17 mouse cellular contexts compared by ENCODE assay signal in the genomic region with DNA sequence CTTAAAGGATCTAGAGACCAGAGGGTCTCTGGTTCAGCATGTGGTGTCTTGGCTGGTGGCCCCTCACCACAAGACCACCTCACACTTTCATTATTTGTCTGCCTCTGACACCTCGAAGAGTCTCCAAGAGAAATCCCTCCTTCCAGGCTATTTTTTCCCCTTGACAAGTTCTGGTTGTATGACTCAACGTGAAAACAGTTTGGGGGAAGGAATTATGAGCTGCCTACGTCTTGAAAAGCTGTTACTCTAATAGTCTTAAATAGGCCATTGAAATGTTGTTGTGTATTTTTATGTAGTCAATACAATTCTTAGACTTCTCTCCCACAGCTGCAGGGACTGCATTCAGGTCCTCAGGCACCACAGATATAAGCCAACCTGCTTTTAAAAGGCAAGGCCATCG.
DNase-seq lines count a peak whose midpoint lies in the region; ATAC-seq and TF ChIP-seq lines count a peak whose summit lies in the region.
"Had no signal": no experiment of that assay in that cellular context is flagged by ENCODE, and none has a peak within 500 bp of the region (broad histone marks: within the 10 kb centered on the region; RNA-seq: fewer than 3 reads in every experiment).

No protein-coding gene starts in this region.

- no peak for TF ChIP-seq CTCF in midbrain, postnatal 0 days (IDR thresholded peaks at IDR 0.05)

- H3K27me3 ChIP-seq in midbrain, embryonic 11.5 days (ENCODE audit: control insufficient read depth, insufficient read depth, low read length), result no peaks in the 10 kb centered on the region
- no peaks in the 10 kb centered on the region for H3K27me3 ChIP-seq in midbrain, postnatal 0 days (ENCODE audit: insufficient read depth, low read length)
- H3K27me3 ChIP-seq in hindbrain, embryonic 11.5 days (ENCODE audit: control insufficient read depth, insufficient read depth, low read length), result no peaks in the 10 kb centered on the region
- H3K27me3 ChIP-seq in limb, embryonic 13.5 days, result no peaks in the 10 kb centered on the region
- H3K27me3 ChIP-seq: embryonic facial prominence, embryonic 12.5 days; lung, embryonic 15.5 days; neural tube, embryonic 15.5 days had no signal

- peaks cover 31% of the 10 kb centered on the region for H3K4me1 ChIP-seq in midbrain, embryonic 11.5 days (ENCODE audit: control insufficient read depth, insufficient read depth, low read length)
- peaks cover 6% of the 10 kb centered on the region; the same call in 1 of the 2 replicates for H3K4me1 ChIP-seq in midbrain, postnatal 0 days (ENCODE audit: insufficient read depth, low read length)
- H3K4me1 ChIP-seq in hindbrain, embryonic 11.5 days (replicated peaks; ENCODE audit: control insufficient read depth, insufficient read depth, low read length), result peaks cover 6% of the 10 kb centered on the region; the same call in 1 of the 2 replicates
- peaks cover 36% of the 10 kb centered on the region for H3K4me1 ChIP-seq in limb, embryonic 13.5 days

- intact Hi-C loops in heart, postnatal 14 days (cut with DNase I), result no loop called here

- DNase-seq in heart, adult 11 months, result peak; percentile 35
- DNase-seq in heart, postnatal 14 days, result no peak
- DNase-seq in midbrain, embryonic 11.5 days (ENCODE audit: low spot score, missing footprints), result no peak
- DNase-seq in midbrain, postnatal 0 days (ENCODE audit: low spot score), result no peak
- DNase-seq in hindbrain, embryonic 11.5 days (ENCODE audit: low spot score), result no peak
- no peak for DNase-seq in adipocyte (ENCODE audit: low spot score)
- DNase-seq: cerebellum, adult 8-10 months; gastrocnemius, postnatal 14 days; right cerebral cortex, postnatal 4 days; thymus, postnatal 25 days had no signal

- H3K9ac ChIP-seq in midbrain, embryonic 11.5 days (ENCODE audit: low read length), result no peak overlapping the region
- H3K9ac ChIP-seq in midbrain, postnatal 0 days (replicated peaks; ENCODE audit: low read length, poor library complexity, severe bottlenecking), result no peak overlapping the region
- H3K9ac ChIP-seq in hindbrain, embryonic 11.5 days (ENCODE audit: low read depth, low read length), result no peak overlapping the region
- no peak overlapping the region for H3K9ac ChIP-seq in limb, embryonic 13.5 days
- H3K9ac ChIP-seq: embryonic facial prominence, embryonic 12.5 days; lung, embryonic 15.5 days; neural tube, embryonic 15.5 days had no signal

- H3K36me3 ChIP-seq in midbrain, embryonic 11.5 days (ENCODE audit: control insufficient read depth, insufficient read depth, low read length), result no peaks in the 10 kb centered on the region
- no peaks in the 10 kb centered on the region for H3K36me3 ChIP-seq in midbrain, postnatal 0 days (ENCODE audit: insufficient read depth, low read length)
- H3K36me3 ChIP-seq in hindbrain, embryonic 11.5 days (ENCODE audit: control insufficient read depth, insufficient read depth, low read length), result no peaks in the 10 kb centered on the region
- H3K36me3 ChIP-seq in limb, embryonic 13.5 days, result no peaks in the 10 kb centered on the region
- H3K36me3 ChIP-seq: embryonic facial prominence, embryonic 12.5 days; lung, embryonic 15.5 days; neural tube, embryonic 15.5 days had no signal

- H3K27ac ChIP-seq in midbrain, embryonic 11.5 days (ENCODE audit: low read depth, low read length), result peak overlapping the region; percentile 41; the same call in 1 of the 2 replicates
- no peak overlapping the region for H3K27ac ChIP-seq in midbrain, postnatal 0 days (ENCODE audit: low read depth, low read length)
- H3K27ac ChIP-seq in hindbrain, embryonic 11.5 days (ENCODE audit: low read depth, low read length), result peak overlapping the region; percentile 77
- peak overlapping the region; percentile 59; the same call in 1 of the 2 replicates for H3K27ac ChIP-seq in limb, embryonic 13.5 days
- H3K27ac ChIP-seq: embryonic facial prominence, embryonic 12.5 days; kidney, postnatal 0 days; lung, embryonic 15.5 days; neural tube, embryonic 15.5 days had no signal

- no peaks in the 10 kb centered on the region for H3K9me3 ChIP-seq in midbrain, embryonic 11.5 days (ENCODE audit: control insufficient read depth, low read length)
- no peaks in the 10 kb centered on the region for H3K9me3 ChIP-seq in midbrain, postnatal 0 days (ENCODE audit: low read length)
- no peaks in the 10 kb centered on the region for H3K9me3 ChIP-seq in hindbrain, embryonic 11.5 days (ENCODE audit: control insufficient read depth, low read length)
- H3K9me3 ChIP-seq in limb, embryonic 13.5 days, result no peaks in the 10 kb centered on the region
- H3K9me3 ChIP-seq: embryonic facial prominence, embryonic 12.5 days; lung, embryonic 15.5 days; neural tube, embryonic 15.5 days had no signal

- H3K4me2 ChIP-seq in midbrain, embryonic 11.5 days, result no peak overlapping the region
- no peak overlapping the region for H3K4me2 ChIP-seq in midbrain, postnatal 0 days (ENCODE audit: low read depth, low read length, poor library complexity, severe bottlenecking)
- no peak overlapping the region for H3K4me2 ChIP-seq in hindbrain, embryonic 11.5 days (replicated peaks; ENCODE audit: low read depth, low read length)
- H3K4me2 ChIP-seq in limb, embryonic 13.5 days (replicated peaks), result no peak overlapping the region
- H3K4me2 ChIP-seq: embryonic facial prominence, embryonic 12.5 days; liver, embryonic 11.5 days; lung, embryonic 15.5 days; neural tube, embryonic 15.5 days had no signal

- no peak for ATAC-seq in midbrain, embryonic 11.5 days (ENCODE audit: low FRiP score)
- ATAC-seq in midbrain, postnatal 0 days (ENCODE audit: low FRiP score), result no peak
- no peak for ATAC-seq in hindbrain, embryonic 11.5 days (ENCODE audit: low FRiP score)
- ATAC-seq in limb, embryonic 13.5 days (ENCODE audit: low FRiP score, low read depth), result no peak
- ATAC-seq in erythroblast, adult 5-6 weeks (replicated peaks; ENCODE audit: low FRiP score, poor library complexity, severe bottlenecking), result no peak

- 76% methylated on average over 4 of the region's 4 CpGs for WGBS in midbrain, embryonic 11.5 days
- WGBS in midbrain, postnatal 0 days, result 71% methylated on average over 4 of the region's 4 CpGs
- WGBS in hindbrain, embryonic 11.5 days, result 73% methylated on average over 4 of the region's 4 CpGs
- 42% methylated on average over 4 of the region's 4 CpGs for WGBS in limb, embryonic 13.5 days

- no peak overlapping the region for H3K4me3 ChIP-seq in midbrain, embryonic 11.5 days (ENCODE audit: low read depth, low read length)
- no peak overlapping the region for H3K4me3 ChIP-seq in midbrain, postnatal 0 days (ENCODE audit: low read depth, low read length)
- no peak overlapping the region for H3K4me3 ChIP-seq in hindbrain, embryonic 11.5 days (ENCODE audit: low read depth, low read length)
- no peak overlapping the region for H3K4me3 ChIP-seq in limb, embryonic 13.5 days
- H3K4me3 ChIP-seq: embryonic facial prominence, embryonic 12.5 days; lung, embryonic 15.5 days; neural tube, embryonic 15.5 days had no signal
